Mouse (Mus musculus): ENCODE data around the gene Ubac2. TPM values are rescaled to one million over a fixed set of nuclear protein-coding genes. Genes with fewer than 3 reads are reported as not detected.

Ubac2 gene
- total RNA-seq, 2 experiments from 2014 or later = 27.3 to 30.3 TPM

- no peak for DNase-seq (ENCODE audit: extremely low spot score in 1 of 2, low spot score in 2 of 2)
- intact Hi-C loops (cut with DNase I) = no loop called here
Observed at GRCm38 (mm10) chr14:121987691-121988090, 109.3 kb downstream of the Ubac2 start.

- intact Hi-C loops (cut with DNase I) = no loop called here
- no peak for DNase-seq (ENCODE audit: extremely low spot score in 1 of 2, low spot score in 2 of 2)
Observed at GRCm38 (mm10) chr14:121989331-121989730, 110.9 kb downstream of the Ubac2 start.

GRCm38 (mm10) chr14:121989869-121990268, 111.4 kb downstream of the Ubac2 start:
- no peak for DNase-seq (ENCODE audit: extremely low spot score in 1 of 2, low spot score in 2 of 2)
- intact Hi-C loops (cut with DNase I) = no loop called here

GRCm38 (mm10) chr14:121990897-121991296, 112.5 kb downstream of the Ubac2 start:
- no peak for DNase-seq (ENCODE audit: extremely low spot score in 1 of 2, low spot score in 2 of 2)
- intact Hi-C loops (cut with DNase I) = no loop called here

GRCm38 (mm10) chr14:121991921-121992320, 113.5 kb downstream of the Ubac2 start:
- no peak for DNase-seq (ENCODE audit: extremely low spot score in 1 of 2, low spot score in 2 of 2)
- intact Hi-C loops (cut with DNase I) = no loop called here

GRCm38 (mm10) chr14:121992395-121993280, 114.2 kb downstream of the Ubac2 start:
- intact Hi-C loops (cut with DNase I) = no loop called here
- DNase-seq (ENCODE audit: extremely low spot score in 1 of 2, low spot score in 2 of 2) = no peak

- DNase-seq (ENCODE audit: extremely low spot score in 1 of 2, low spot score in 2 of 2) = no peak
- intact Hi-C loops (cut with DNase I) = no loop called here
Observed at GRCm38 (mm10) chr14:121993616-121994015, 115.2 kb downstream of the Ubac2 start.

- intact Hi-C loops (cut with DNase I) = no loop called here
Observed at GRCm38 (mm10) chr14:121994171-121994700, 115.8 kb downstream of the Ubac2 start.

GRCm38 (mm10) chr14:121994846-121995556, 116.6 kb downstream of the Ubac2 start:
- intact Hi-C loops (cut with DNase I) = no loop called here
- no peak for DNase-seq (ENCODE audit: extremely low spot score in 1 of 2, low spot score in 2 of 2)

More at GRCm38 (mm10) chr14:121994171-121994700, 115.8 kb downstream of the Ubac2 start:
- no peak for DNase-seq (ENCODE audit: extremely low spot score in 1 of 2, low spot score in 2 of 2)

GRCm38 (mm10) chr14:121995557-121995870, 117.1 kb downstream of the Ubac2 start:
- no peak for DNase-seq (ENCODE audit: extremely low spot score in 1 of 2, low spot score in 2 of 2)
- intact Hi-C loops (cut with DNase I) = no loop called here

- intact Hi-C loops (cut with DNase I) = no loop called here
- DNase-seq (ENCODE audit: extremely low spot score in 1 of 2, low spot score in 2 of 2) = peak; percentile 23 to 72
Observed at GRCm38 (mm10) chr14:121996786-121997185, 118.4 kb downstream of the Ubac2 start.

GRCm38 (mm10) chr14:121999455-121999854, 121.0 kb downstream of the Ubac2 start:
- intact Hi-C loops (cut with DNase I) = no loop called here
- no peak for DNase-seq (ENCODE audit: extremely low spot score in 1 of 2, low spot score in 2 of 2)

GRCm38 (mm10) chr14:122000346-122001105, 122.1 kb downstream of the Ubac2 start:
- intact Hi-C loops (cut with DNase I) = no loop called here
- DNase-seq (ENCODE audit: extremely low spot score in 1 of 2, low spot score in 2 of 2) = no peak

GRCm38 (mm10) chr14:122002224-122002623, 123.8 kb downstream of the Ubac2 start:
- DNase-seq (ENCODE audit: extremely low spot score in 1 of 2, low spot score in 2 of 2) = peak in 1 of 2 experiments; percentile 8
- intact Hi-C loops (cut with DNase I) = no loop called here

- no peak for DNase-seq (ENCODE audit: extremely low spot score in 1 of 2, low spot score in 2 of 2)
- intact Hi-C loops (cut with DNase I) = no loop called here
Observed at GRCm38 (mm10) chr14:122003812-122004211, 125.4 kb downstream of the Ubac2 start.

GRCm38 (mm10) chr14:122008261-122008660, 129.8 kb downstream of the Ubac2 start:
- intact Hi-C loops (cut with DNase I) = no loop called here
- no peak for DNase-seq (ENCODE audit: extremely low spot score in 1 of 2, low spot score in 2 of 2)

GRCm38 (mm10) chr14:122009502-122009901, 131.1 kb downstream of the Ubac2 start:
- intact Hi-C loops (cut with DNase I) = no loop called here
- DNase-seq (ENCODE audit: extremely low spot score in 1 of 2, low spot score in 2 of 2) = no peak

- intact Hi-C loops (cut with DNase I) = no loop called here
- DNase-seq (ENCODE audit: extremely low spot score in 1 of 2, low spot score in 2 of 2) = peak in 1 of 2 experiments; percentile 17
Observed at GRCm38 (mm10) chr14:122010301-122010700, 131.9 kb downstream of the Ubac2 start.

GRCm38 (mm10) chr14:122011768-122012167, 133.3 kb downstream of the Ubac2 start:
- DNase-seq (ENCODE audit: extremely low spot score in 1 of 2, low spot score in 2 of 2) = no peak
- intact Hi-C loops (cut with DNase I) = no loop called here

Measured in left cerebral cortex, postnatal 10 days (tissue).